Comparison of ENCODE assay signal across 8 mouse cellular contexts in the genomic region with DNA sequence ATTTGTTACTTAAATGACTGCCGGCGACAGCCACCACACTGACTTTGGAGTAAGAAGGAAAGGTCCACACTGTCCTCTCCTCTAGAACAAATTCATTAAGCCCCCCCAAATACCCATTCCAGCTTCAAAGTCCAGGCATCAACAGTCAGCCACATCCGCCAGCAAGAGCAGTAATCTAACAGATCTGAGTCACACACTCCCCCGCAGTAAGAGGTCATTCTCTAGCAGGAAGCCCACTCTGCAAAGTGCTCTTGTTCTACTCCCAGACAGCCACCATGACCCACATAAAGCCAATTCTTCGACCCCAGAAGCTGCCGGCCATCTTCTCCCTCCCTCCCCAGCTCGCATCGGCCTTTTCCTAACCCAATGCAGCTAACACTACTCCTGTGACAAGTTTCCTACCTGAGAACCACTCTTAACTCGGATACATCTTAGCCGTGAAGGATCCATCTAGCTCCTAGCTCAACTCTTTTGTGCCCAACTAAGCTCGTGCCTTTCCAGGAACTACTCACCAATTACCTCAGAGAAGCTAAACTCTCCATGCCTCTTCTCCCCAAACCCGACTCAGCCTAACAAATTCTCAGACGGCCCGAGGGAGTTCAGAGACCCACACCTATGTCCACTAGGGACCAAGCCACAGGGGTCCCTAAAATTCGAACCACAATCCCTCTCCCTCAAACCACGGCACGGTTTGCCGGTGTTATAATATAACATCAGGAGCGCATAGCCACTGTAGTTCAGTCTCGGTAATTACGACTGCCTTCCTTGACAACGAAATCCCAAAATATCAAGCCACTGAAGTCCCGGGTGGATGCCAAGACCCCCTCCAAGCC. TPM values are rescaled to one million over a fixed set of nuclear protein-coding genes. Genes with fewer than 3 reads are reported as not detected.
DNase-seq lines count a peak whose midpoint lies in the region; ATAC-seq and TF ChIP-seq lines count a peak whose summit lies in the region.

No protein-coding gene starts in this region.

- intact Hi-C loops in gastrocnemius, adult 2 months (cut with DNase I): loop anchor here (5.0 kb wide), 1 partner anchor 51 kb away; no protein-coding TSS in a partner anchor

- 7% methylated on average over 23 of the region's 23 CpGs for WGBS in midbrain, embryonic 14.5 days

- no peak for DNase-seq in gastrocnemius, adult 2 months
- DNase-seq in gastrocnemius, postnatal 4 days (ENCODE audit: low spot score in 2 of 2): no peak
- DNase-seq in A20 (ENCODE audit: low read depth, low spot score): peak; percentile 64
- DNase-seq in heart, adult 8-10 months (ENCODE audit: low spot score): peak; percentile 15
- peak; percentile 13 to 34 for DNase-seq in kidney, postnatal 4 days
- DNase-seq in midbrain, embryonic 14.5 days: no peak
- no peak for DNase-seq in gastrocnemius, adult 8-10 months (ENCODE audit: low spot score in 2 of 2)

- peaks cover 3% of the 10 kb centered on the region for H3K4me1 ChIP-seq in bone marrow macrophage, adult 2 months (ENCODE audit: control insufficient read depth, insufficient read depth, low read length)
- H3K4me1 ChIP-seq in midbrain, embryonic 14.5 days (ENCODE audit: control insufficient read depth, insufficient read depth, low read length): peaks cover 13% of the 10 kb centered on the region

- 0 out of 2 replicates have a peak, but pooled peaks have one; percentile 31 for ATAC-seq in midbrain, embryonic 14.5 days (ENCODE audit: low FRiP score, low TSS enrichment)

- H3K4me2 ChIP-seq in midbrain, embryonic 14.5 days (ENCODE audit: low read length): peak overlapping the region; percentile 89

- H3K27ac ChIP-seq in gastrocnemius, adult 2 months: peak overlapping the region; percentile 96
- no peak overlapping the region for H3K27ac ChIP-seq in bone marrow macrophage, adult 2 months (ENCODE audit: insufficient read depth, low read depth, low read length)
- peak overlapping the region; percentile 89 for H3K27ac ChIP-seq in midbrain, embryonic 14.5 days (replicated peaks; ENCODE audit: low read depth, low read length)

- peak overlapping the region; percentile 99 for H3K9ac ChIP-seq in midbrain, embryonic 14.5 days (replicated peaks; ENCODE audit: low read length)

- H3K9me3 ChIP-seq in midbrain, embryonic 14.5 days (ENCODE audit: control insufficient read depth, low read length): no peaks in the 10 kb centered on the region

- H3K4me3 ChIP-seq in gastrocnemius, adult 2 months: peak overlapping the region; percentile 94
- peak overlapping the region; percentile 81 for H3K4me3 ChIP-seq in bone marrow macrophage, adult 2 months (ENCODE audit: insufficient read depth, low read length)
- H3K4me3 ChIP-seq in midbrain, embryonic 14.5 days (replicated peaks; ENCODE audit: low read depth, low read length): peak overlapping the region; percentile 100

- TF ChIP-seq POLR2A in bone marrow macrophage, adult 2 months (IDR thresholded peaks at IDR 0.05; ENCODE audit: borderline replicate concordance, low read depth, low read length): no peak

- no peak for TF ChIP-seq CTCF in gastrocnemius, adult 2 months (IDR thresholded peaks at IDR 0.05)
- TF ChIP-seq CTCF in bone marrow macrophage, adult 2 months (IDR thresholded peaks at IDR 0.05; ENCODE audit: low read depth, low read length): no peak

- no peaks in the 10 kb centered on the region for H3K27me3 ChIP-seq in midbrain, embryonic 14.5 days (ENCODE audit: control insufficient read depth, insufficient read depth, low read length)

- no peaks in the 10 kb centered on the region for H3K36me3 ChIP-seq in midbrain, embryonic 14.5 days (ENCODE audit: control insufficient read depth, insufficient read depth, low read length)

RNA-seq across cellular contexts. Expression of gene Rad54l2, which starts 0.8 kb away (rescaled TPM):
- total RNA-seq in gastrocnemius, adult 2 months (2021): 1 to 10 TPM; 6.4 to 6.9 TPM
- 10 to 100 TPM; 13.6 to 15.0 TPM for total RNA-seq in gastrocnemius, postnatal 4 days (2021)
- 7.6 and 8.5 TPM in 2 replicates for polyA plus RNA-seq in bone marrow macrophage, adult 2 months (2012; ENCODE audit: insufficient read depth, insufficient read length, missing spikeins)
- 10 to 100 TPM; 10.3 to 11.1 (median 10.7) TPM for total RNA-seq in heart, adult 8-10 months (2022)
- polyA plus RNA-seq in midbrain, embryonic 14.5 days (2014; fragmentation: Nextera tagmentation; extraction: Ambion mirVana): 6.0 and 8.7 TPM in 2 replicates
- 1 to 10 TPM; 6.2 to 7.8 (median 7.2) TPM for total RNA-seq in gastrocnemius, adult 8-10 months (2022)

RNA-seq across cellular contexts. Expression of gene Dcaf1, which starts 33.5 kb away (rescaled TPM):
- 10 to 100 TPM; 18.4 to 19.5 TPM for total RNA-seq in gastrocnemius, adult 2 months (2021)
- total RNA-seq in gastrocnemius, postnatal 4 days (2021): 10 to 100 TPM; 16.9 to 22.7 TPM
- polyA plus RNA-seq in bone marrow macrophage, adult 2 months (2012; ENCODE audit: insufficient read depth, insufficient read length, missing spikeins): 6.5 and 7.2 TPM in 2 replicates
- 10 to 100 TPM; 23.9 to 30.7 (median 25.3) TPM for total RNA-seq in heart, adult 8-10 months (2022)
- polyA plus RNA-seq in midbrain, embryonic 14.5 days (2014; fragmentation: Nextera tagmentation; extraction: Ambion mirVana): 17.1 and 22.3 TPM in 2 replicates
- total RNA-seq in gastrocnemius, adult 8-10 months (2022): 10 to 100 TPM; 18.7 to 29.7 (median 24.3) TPM

Comparison
In these comparisons a context has a peak if more than half of its experiments do, and no peak if none do; other contexts are left out.
1. DNase-seq: peak in A20 (single experiment), heart, adult 8-10 months (single experiment) and kidney, postnatal 4 days (2 of 2); none in gastrocnemius, adult 2 months (single experiment), gastrocnemius, postnatal 4 days (0 of 2), midbrain, embryonic 14.5 days (single experiment) and gastrocnemius, adult 8-10 months (0 of 2).
2. Peak in every context shown above with its lines, with median percentiles within 50 percentile points of each other: H3K4me3 ChIP-seq.